Mouse (Mus musculus): ENCODE data around the gene Arhgap45. TPM values are rescaled to one million over a fixed set of nuclear protein-coding genes. Genes with fewer than 3 reads are reported as not detected.

The Arhgap45 gene
- total RNA-seq, 2 experiments from 2014 or later: 69.0 to 121 TPM

GRCm38 (mm10) chr10:79986232-79986878, 30.1 kb upstream of the Arhgap45 start:
- ATAC-seq (replicated peaks; ENCODE audit: poor library complexity): no peak

GRCm38 (mm10) chr10:79986963-79987362, 29.5 kb upstream of the Arhgap45 start:
- peak; percentile 29 for ATAC-seq (replicated peaks; ENCODE audit: poor library complexity)

GRCm38 (mm10) chr10:79987771-79988505, 28.5 kb upstream of the Arhgap45 start:
- no peak for ATAC-seq (replicated peaks; ENCODE audit: poor library complexity)

- no peak for ATAC-seq (replicated peaks; ENCODE audit: poor library complexity)
Measured at GRCm38 (mm10) chr10:79988506-79989271, 27.8 kb upstream of the Arhgap45 start, which contains the start of gene Cnn2. Gene Cnn2, plus strand, starts transcription at chr10:79988584.

- ATAC-seq (replicated peaks; ENCODE audit: poor library complexity): no peak
Measured at GRCm38 (mm10) chr10:79989272-79989786, 27.1 kb upstream of the Arhgap45 start.

- no peak for ATAC-seq (replicated peaks; ENCODE audit: poor library complexity)
Measured at GRCm38 (mm10) chr10:79989870-79990269, 26.6 kb upstream of the Arhgap45 start.

- no peak for ATAC-seq (replicated peaks; ENCODE audit: poor library complexity)
Measured at GRCm38 (mm10) chr10:79991099-79991498, 25.4 kb upstream of the Arhgap45 start.

GRCm38 (mm10) chr10:79991548-79991947, 24.9 kb upstream of the Arhgap45 start:
- ATAC-seq (replicated peaks; ENCODE audit: poor library complexity): no peak

GRCm38 (mm10) chr10:79994397-79995115, 21.9 kb upstream of the Arhgap45 start:
- peak; percentile 43 for ATAC-seq (replicated peaks; ENCODE audit: poor library complexity)

GRCm38 (mm10) chr10:79995636-79996035, 20.8 kb upstream of the Arhgap45 start:
- ATAC-seq (replicated peaks; ENCODE audit: poor library complexity): no peak

- ATAC-seq (replicated peaks; ENCODE audit: poor library complexity): peak; percentile 79
Measured at GRCm38 (mm10) chr10:79996272-79997033, 20.0 kb upstream of the Arhgap45 start, which contains the start of gene Abca7. Gene Abca7, plus strand, starts transcription at chr10:79996494.

- ATAC-seq (replicated peaks; ENCODE audit: poor library complexity): peak; percentile 52
Measured at GRCm38 (mm10) chr10:79997034-79997760, 19.3 kb upstream of the Arhgap45 start.

- peak; percentile 20 for ATAC-seq (replicated peaks; ENCODE audit: poor library complexity)
Measured at GRCm38 (mm10) chr10:79997819-79998218, 18.6 kb upstream of the Arhgap45 start.

GRCm38 (mm10) chr10:80001945-80002344, 14.5 kb upstream of the Arhgap45 start:
- no peak for ATAC-seq (replicated peaks; ENCODE audit: poor library complexity)

- no peak for ATAC-seq (replicated peaks; ENCODE audit: poor library complexity)
Measured at GRCm38 (mm10) chr10:80002829-80003228, 13.6 kb upstream of the Arhgap45 start.

- ATAC-seq (replicated peaks; ENCODE audit: poor library complexity): peak; percentile 85
Measured at GRCm38 (mm10) chr10:80003374-80004232, 12.8 kb upstream of the Arhgap45 start.

- no peak for ATAC-seq (replicated peaks; ENCODE audit: poor library complexity)
Measured at GRCm38 (mm10) chr10:80004233-80004705, 12.2 kb upstream of the Arhgap45 start.

GRCm38 (mm10) chr10:80011740-80012139, 4.7 kb upstream of the Arhgap45 start:
- ATAC-seq (replicated peaks; ENCODE audit: poor library complexity): no peak
